Mouse (Mus musculus) embryonic fibroblast, embryonic 13.5 days (primary cell): ENCODE data around the gene Emg1. TPM values are rescaled to one million over a fixed set of nuclear protein-coding genes. Genes with fewer than 3 reads are reported as not detected.
A peak's percentile ranks its signal among the peaks of the same experiment; 100 is the strongest.
"Not testable (repeated sequence)": the region's sequence is repeated elsewhere in the genome, so short reads cannot be mapped to it uniquely, and the experiment has no call there.

Experiments
- H3K27ac ChIP-seq: 2 replicates; pipeline ENCODE4 v1.5.1; 2012; ENCODE audit warnings: low read length, control low read depth, inconsistent platforms; ENCODE audit not compliant: insufficient read depth
- H3K4me1 ChIP-seq: 2 replicates; pipeline ENCODE4 v1.6.1; 2011; ENCODE audit warnings: low read length; ENCODE audit not compliant: control insufficient read depth, insufficient read depth
- H3K4me3 ChIP-seq: 2 replicates; pipeline ENCODE4 v1.5.1; 2011; ENCODE audit warnings: mild to moderate bottlenecking, control low read depth, low read length; ENCODE audit not compliant: insufficient read depth
- CTCF ChIP-seq: IDR thresholded peaks from 2 replicates; pipeline ENCODE4 v1.5.1; 2011; ENCODE audit warnings: mild to moderate bottlenecking, control low read depth, low read length, moderate library complexity, borderline replicate concordance; ENCODE audit not compliant: insufficient read depth
- POLR2A ChIP-seq: IDR thresholded peaks from 2 replicates; pipeline ENCODE4 v1.6.1; 2011; ENCODE audit warnings: low read depth, mild to moderate bottlenecking, control low read depth, low read length, moderate library complexity
- polyA plus RNA-seq: library from polyadenylated mRNA; stranded (reverse); fragments of >200 nt; gene quantifications from 2 replicates; pipeline ENCODE4 v1.2.4, GENCODE M21; 2011; ENCODE audit warnings: low read depth; ENCODE audit not compliant: missing spikeins, insufficient read length

Emg1 gene
- polyA plus RNA-seq, 1 experiment: 67.1 TPM

DNA sequence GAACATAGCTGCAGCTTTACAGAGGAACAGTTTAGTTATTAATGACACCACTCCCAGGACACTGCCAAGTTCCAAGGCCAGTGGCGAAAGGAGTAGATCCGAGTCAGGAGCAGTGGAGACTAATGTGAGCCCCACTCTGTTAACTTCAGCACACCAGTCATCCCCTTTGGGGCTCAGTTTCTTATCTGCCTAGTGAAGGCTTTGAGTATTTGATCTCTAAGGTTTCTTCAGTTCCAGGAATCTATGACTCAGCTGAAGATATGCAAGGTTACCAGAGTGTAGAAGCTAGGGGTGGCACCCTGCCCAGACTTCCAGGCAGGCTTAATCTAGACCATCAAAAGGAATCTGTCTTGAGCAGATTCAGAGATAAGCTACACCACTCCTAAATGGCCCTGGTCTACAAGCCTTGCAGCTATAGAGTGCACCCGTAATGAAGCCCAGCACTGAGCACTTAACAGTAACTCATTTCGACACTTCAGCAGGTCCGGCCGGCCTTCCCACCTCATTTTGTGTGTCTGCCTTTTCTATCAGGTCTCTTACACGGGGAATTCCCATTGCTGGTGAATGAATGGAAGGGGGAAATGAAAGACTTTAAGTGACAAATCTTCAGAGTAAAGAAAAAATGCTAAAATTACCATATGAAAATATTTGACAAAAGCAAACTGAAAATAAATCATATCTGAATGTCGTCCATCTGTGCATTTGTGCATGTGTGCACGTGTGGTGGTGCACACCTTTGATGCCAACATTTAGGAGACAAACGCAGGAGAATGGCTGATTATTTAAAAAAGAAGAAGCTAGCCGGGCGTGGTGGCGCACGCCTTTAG is 28.2 kb downstream of the Emg1 start:
- no peak overlapping the region for H3K4me3 ChIP-seq
- peak overlapping the region; percentile 53 for H3K27ac ChIP-seq
- TF ChIP-seq POLR2A: no peak
- TF ChIP-seq CTCF: no peak

GRCm38 (mm10) chr6:124682291-124682690 is 29.7 kb downstream of the Emg1 start:
- peaks cover 11% of the 10 kb centered on the region for H3K4me1 ChIP-seq
- H3K27ac ChIP-seq, H3K4me3 ChIP-seq: not testable (repeated sequence)

More for the DNA sequence above, 28.2 kb downstream of the Emg1 start:
- peaks cover 18% of the 10 kb centered on the region for H3K4me1 ChIP-seq

DNA sequence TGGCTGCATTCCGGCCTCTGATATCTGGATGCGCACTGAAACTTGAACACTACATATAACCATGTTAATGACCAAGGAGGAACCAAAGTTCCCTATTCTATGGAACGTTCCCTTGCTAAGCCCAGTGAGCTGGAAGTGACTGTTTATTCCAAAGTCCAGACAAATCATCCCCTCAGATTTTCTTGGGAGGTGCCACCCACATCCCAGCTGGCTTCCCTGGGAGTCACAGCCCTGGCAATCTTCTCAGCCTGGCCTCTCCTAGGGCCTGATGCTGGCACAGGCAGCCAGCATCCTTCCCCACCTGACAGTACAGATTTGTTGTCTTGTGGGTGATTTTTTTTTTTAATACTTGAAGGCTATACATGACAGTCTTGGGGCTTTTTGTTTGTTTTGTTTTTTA is 32.5 kb downstream of the Emg1 start:
- Histone ChIP-seq H3K4me1 (peaks cover 11% of the 10 kb centered on the region), H3K4me3 (no peak overlapping the region), H3K27ac (no peak overlapping the region)
- TF ChIP-seq CTCF: no peak
- no peak for TF ChIP-seq POLR2A

- TF ChIP-seq CTCF (no peak), POLR2A (no peak)
- Histone ChIP-seq H3K4me1 (peaks cover 9% of the 10 kb centered on the region), H3K4me3 (no peak overlapping the region), H3K27ac (no peak overlapping the region)
These were observed 33.2 kb downstream of the Emg1 start for GRCm38 (mm10) chr6:124678769-124679168.

GRCm38 (mm10) chr6:124676171-124676570 is 35.8 kb downstream of the Emg1 start:
- H3K4me3 ChIP-seq: no peak overlapping the region
- no peaks in the 10 kb centered on the region; the same call in 1 of the 2 replicates for H3K4me1 ChIP-seq
- H3K27ac ChIP-seq: no peak overlapping the region
- TF ChIP-seq CTCF (no peak), POLR2A (no peak)

DNA sequence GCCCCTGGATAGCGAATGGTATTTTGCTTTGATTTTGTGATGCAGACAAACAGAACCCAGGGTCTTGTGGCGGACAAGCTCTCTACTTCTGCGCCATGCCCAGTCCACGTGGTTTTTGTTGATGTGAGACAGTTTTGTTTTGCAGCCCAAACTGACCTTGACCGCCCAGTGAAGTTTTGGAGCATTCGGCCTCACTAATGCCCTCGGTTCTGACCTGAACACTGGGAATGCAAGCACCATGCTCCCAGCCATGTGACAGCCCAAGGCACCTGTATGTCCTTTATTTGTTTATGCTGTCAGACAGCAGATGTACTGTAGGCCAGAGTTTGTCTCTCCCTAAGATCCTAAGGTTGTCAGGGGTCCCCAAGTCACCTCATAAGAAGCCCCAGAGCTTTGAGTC is 37.4 kb downstream of the Emg1 start:
- TF ChIP-seq CTCF (no peak), POLR2A (no peak)
- Histone ChIP-seq H3K4me1 (no peaks in the 10 kb centered on the region; the same call in 1 of the 2 replicates), H3K4me3 (no peak overlapping the region), H3K27ac (no peak overlapping the region)

GRCm38 (mm10) chr6:124673619-124674018 is 38.4 kb downstream of the Emg1 start:
- Histone ChIP-seq H3K4me1 (no peaks in the 10 kb centered on the region; the same call in 1 of the 2 replicates), H3K27ac (no peak overlapping the region), H3K4me3 (no peak overlapping the region)
- TF ChIP-seq POLR2A (no peak), CTCF (no peak)

DNA sequence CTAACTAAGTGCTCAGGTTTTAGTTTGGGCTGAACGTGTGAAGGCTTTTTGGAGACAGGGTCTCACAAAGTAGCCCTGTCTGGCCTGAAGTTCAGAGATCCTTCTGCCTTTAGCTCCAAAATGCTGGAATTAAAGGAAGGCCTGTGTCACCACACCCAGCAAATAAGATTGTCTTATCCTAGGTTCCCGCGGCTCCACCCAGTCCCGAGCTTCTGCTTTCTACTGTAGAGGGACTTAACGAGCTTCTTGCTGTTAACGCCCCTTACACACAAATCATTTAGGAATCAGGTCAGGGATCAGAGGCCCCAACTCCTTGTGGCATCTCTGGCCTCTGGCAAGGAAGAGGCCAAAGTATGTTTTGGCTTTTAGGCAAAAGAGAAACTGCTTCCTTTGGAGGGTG is 39.9 kb downstream of the Emg1 start:
- TF ChIP-seq CTCF (no peak), POLR2A (no peak)
- Histone ChIP-seq H3K4me3 (no peak overlapping the region), H3K4me1 (no peaks in the 10 kb centered on the region; the same call in 1 of the 2 replicates), H3K27ac (no peak overlapping the region)

DNA sequence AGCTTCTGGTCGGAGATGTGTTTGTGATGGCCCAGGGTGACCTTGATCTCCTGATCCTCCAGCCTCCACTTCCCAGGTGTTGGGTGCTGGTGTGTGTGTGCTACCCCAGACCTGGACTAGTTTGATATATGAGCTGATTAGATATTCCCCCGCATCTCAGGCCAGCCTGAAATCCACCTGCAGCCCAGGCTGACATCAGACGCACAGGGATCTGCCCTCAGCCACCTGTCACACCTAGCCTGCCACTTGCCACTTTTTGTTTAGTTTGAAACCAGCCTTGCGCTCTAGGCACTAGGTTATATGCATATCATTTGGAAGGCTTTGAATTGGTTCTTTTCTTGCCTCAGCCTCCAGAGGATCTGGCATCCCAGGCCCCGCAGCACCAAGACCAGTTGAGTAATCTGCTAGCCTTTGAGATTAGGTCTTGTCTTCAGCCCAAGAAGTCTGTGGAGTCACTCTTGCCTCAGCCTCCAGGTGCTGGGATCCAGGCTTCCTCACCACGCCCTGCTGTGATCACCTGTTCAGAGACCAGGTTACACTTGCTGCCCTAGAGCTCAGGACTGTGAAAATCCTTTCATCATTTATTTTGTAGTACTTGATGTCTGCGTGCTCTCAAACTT is 41.6 kb downstream of the Emg1 start:
- Histone ChIP-seq H3K27ac (no peak overlapping the region), H3K4me1 (no peaks in the 10 kb centered on the region; the same call in 1 of the 2 replicates), H3K4me3 (no peak overlapping the region)
- TF ChIP-seq CTCF (no peak), POLR2A (no peak)

- H3K4me3 ChIP-seq: no peak overlapping the region
- TF ChIP-seq CTCF: no peak
- TF ChIP-seq POLR2A: no peak
- no peak overlapping the region for H3K27ac ChIP-seq
- peaks cover under 1% of the 10 kb centered on the region; the same call in 1 of the 2 replicates for H3K4me1 ChIP-seq
These were observed 42.6 kb downstream of the Emg1 start for GRCm38 (mm10) chr6:124669234-124669859.
